Mouse (Mus musculus) thymus, adult 18-20 months (tissue): ENCODE data around the gene Negr1.

Source experiments
- DNase-seq, 2 experiments: peaks; one replicate each; pipeline ENCODE4 v3.0.0; 2022; ENCODE audit warnings: mixed read lengths in 2 of 2

Gene Negr1

GRCm38 (mm10) chr3:156809836-156810235 lies 248.2 kb downstream of the Negr1 start:
- no peak for DNase-seq

- no peak for DNase-seq
Measured at GRCm38 (mm10) chr3:156816938-156817337, 255.3 kb downstream of the Negr1 start.

GRCm38 (mm10) chr3:156817452-156817851 lies 255.9 kb downstream of the Negr1 start:
- DNase-seq = no peak

GRCm38 (mm10) chr3:156823039-156823438 lies 261.4 kb downstream of the Negr1 start:
- no peak for DNase-seq

- no peak for DNase-seq
Measured at GRCm38 (mm10) chr3:156833920-156834319, 272.3 kb downstream of the Negr1 start.

GRCm38 (mm10) chr3:156838550-156838949 lies 277.0 kb downstream of the Negr1 start:
- no peak for DNase-seq

DNA sequence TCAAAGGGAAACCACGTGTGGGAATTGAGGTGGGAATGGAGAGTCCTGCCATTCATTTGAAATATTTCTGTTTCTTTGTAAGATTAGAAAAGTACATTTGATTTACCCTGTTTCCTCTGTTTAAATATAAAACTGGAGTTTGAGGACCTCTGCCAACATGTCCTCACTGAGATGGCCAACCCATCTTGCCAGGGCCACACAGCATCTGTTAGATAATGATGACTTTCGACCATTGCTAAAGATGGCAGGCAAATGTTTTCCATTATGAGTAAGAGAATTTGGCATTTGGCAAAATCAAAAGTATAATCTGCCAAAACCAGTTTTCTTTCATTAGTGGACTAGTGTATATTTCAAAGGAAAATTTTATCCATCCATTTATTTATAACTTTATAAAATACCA lies 286.8 kb downstream of the Negr1 start:
- DNase-seq = no peak

GRCm38 (mm10) chr3:156851921-156852320 lies 290.3 kb downstream of the Negr1 start:
- DNase-seq = no peak

DNA sequence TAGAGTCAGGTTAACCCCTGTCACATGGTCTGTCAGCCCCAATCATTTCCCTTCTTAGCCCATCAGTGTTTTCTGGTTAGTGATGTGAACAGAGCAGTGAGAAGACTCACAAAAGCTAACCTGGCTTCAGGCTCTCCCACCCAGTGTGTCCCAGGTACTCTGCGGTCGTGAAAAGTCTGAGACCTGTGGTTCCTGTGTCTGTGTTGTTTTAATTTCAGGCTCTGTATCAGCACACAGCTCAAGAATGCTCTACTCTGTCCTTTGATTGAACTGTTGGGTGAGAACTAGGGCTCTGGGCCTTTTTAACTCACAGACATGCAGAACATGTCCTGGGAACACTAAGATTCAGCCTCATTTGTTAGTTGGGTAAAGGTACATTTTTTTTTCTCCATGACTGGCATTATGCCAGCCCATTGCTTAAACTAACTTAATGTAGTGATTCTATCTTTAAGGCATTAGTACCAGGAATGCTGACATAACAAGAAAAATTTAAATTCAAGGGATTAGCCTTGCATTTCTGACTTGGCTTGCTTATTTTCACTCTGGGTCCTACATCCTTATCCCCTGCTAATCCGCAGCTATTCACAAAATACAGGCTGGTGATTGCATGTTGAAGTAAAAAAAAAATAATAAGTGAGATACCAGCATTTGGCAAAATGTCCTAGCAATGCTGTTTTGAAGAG lies 308.8 kb downstream of the Negr1 start:
- no peak for DNase-seq

- DNase-seq = no peak
Measured at GRCm38 (mm10) chr3:156870922-156871257, 309.3 kb downstream of the Negr1 start.

GRCm38 (mm10) chr3:156871641-156872196 lies 310.1 kb downstream of the Negr1 start:
- DNase-seq = no peak

GRCm38 (mm10) chr3:156876551-156876950 lies 315.0 kb downstream of the Negr1 start:
- DNase-seq = no peak

DNA sequence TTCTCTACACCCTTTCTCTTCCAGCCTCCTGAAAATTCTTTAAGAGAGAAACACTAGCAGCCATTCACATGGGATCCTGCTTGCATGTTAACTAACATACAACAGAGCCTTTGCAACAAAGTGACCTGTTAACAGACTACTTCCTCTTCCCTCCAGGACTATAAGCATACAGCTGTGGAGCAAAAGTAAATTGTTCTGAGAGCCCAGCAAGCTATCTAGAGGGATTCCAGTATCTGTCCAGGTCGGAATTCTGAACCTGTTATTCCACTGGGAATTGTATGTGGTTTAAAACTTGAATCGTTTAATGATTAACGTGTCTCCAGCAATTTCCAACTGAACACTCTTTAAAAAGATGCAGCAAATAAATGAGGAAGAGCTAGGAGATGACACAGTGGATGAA lies 320.5 kb downstream of the Negr1 start:
- no peak for DNase-seq

- no peak for DNase-seq
Measured at GRCm38 (mm10) chr3:156883873-156884272, 322.3 kb downstream of the Negr1 start.

GRCm38 (mm10) chr3:156885689-156886088 lies 324.1 kb downstream of the Negr1 start:
- DNase-seq = no peak

DNA sequence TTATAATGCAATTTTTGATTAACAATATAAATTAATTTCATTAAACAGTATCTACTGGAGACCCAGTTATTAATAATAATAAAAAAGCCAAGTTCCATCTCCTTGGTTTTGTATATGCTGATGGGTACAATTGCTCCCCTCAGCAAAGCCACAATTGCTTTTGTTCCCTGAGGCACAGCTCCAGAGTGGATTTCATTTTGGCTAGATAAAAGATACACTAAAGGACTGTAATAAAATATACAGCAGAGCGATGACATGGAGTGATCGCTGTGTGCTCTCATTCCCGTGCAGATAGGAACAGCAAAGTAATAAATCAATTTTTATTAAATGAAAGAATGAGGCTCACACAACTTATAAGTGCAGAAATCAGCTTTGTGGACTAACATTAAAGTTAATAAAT lies 325.3 kb downstream of the Negr1 start:
- DNase-seq = no peak

DNA sequence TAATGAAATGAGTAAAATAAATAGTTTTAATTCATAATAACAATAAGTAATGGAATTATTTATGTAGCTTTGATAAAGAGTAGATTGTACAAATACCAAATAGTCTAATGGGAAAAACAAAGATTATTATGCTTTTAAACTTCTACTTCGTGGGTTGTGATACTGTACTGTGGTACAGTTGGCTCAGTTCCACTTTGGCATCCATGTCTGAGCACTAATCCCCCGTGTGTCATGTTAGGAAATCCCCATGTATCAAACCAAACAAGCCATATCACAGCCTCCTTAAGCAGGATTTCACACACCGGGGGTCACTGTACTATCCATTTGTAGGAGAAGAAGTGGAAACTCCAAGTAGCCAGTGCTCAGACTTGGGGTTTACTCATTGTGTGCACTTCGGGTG lies 329.4 kb downstream of the Negr1 start:
- DNase-seq = no peak

DNA sequence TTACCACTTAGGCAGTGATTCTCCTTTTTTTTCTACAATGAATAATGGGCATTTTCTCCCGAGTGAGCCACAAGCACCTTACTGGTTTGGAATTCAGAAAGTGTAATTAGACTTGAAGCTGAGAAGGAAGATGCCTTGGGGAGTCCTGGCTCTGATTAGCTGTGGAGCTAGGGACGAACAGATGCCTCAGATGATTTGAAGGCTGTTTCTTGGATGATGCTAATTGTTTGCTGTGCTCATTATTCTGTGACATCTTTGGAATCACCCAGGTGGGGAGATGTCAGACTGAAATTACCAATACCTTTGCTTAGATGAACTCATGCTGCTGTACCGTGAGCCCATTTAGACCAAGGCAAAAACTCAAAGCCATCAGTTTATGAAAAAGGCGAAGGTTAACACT lies 333.7 kb downstream of the Negr1 start:
- no peak for DNase-seq

GRCm38 (mm10) chr3:156896106-156896505 lies 334.5 kb downstream of the Negr1 start:
- no peak for DNase-seq

DNA sequence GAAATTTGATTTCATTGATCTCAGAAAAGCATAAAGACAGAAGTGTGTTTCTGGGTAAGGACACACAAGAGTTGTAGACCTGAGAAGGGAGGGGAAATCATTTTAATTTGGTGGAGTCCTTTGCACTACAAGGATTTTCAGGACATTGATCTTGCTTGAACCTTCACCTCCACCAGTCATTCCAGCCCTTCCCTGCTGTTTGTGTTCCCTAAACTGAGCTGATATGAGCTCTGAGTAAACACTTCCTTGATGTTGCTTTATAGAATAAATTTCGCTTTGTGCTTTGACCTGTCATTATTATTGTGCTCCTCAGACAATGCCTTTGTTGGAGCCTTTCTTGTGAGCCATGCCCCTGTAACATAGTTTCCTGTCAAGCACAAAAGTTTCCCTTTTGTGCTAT lies 335.0 kb downstream of the Negr1 start:
- no peak for DNase-seq

- DNase-seq = no peak
Measured at GRCm38 (mm10) chr3:156901140-156901539, 339.5 kb downstream of the Negr1 start.

- DNase-seq = no peak
Measured at GRCm38 (mm10) chr3:156903925-156904576, 342.5 kb downstream of the Negr1 start.

- no peak for DNase-seq
Measured at GRCm38 (mm10) chr3:156912816-156913215, 351.2 kb downstream of the Negr1 start.

DNA sequence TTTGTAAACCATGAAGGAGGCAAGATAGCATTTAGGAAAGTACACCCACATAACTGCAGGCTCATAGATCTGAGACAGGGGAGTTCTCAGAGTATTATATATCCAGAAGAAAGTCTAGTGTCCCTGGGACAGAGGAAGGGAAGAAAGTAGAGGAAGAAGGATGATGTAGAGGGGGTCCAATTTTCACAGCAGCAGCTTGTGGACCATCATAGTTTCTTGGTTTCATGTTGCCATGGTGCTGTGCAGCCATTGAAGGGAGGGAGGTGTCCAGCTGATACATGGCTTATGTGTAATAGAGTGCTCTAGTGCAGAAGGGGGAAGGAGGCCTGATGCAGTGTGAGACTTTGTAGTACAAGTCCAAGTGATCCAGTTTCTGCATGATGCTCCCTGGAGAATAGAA lies 359.8 kb downstream of the Negr1 start:
- DNase-seq = no peak

DNA sequence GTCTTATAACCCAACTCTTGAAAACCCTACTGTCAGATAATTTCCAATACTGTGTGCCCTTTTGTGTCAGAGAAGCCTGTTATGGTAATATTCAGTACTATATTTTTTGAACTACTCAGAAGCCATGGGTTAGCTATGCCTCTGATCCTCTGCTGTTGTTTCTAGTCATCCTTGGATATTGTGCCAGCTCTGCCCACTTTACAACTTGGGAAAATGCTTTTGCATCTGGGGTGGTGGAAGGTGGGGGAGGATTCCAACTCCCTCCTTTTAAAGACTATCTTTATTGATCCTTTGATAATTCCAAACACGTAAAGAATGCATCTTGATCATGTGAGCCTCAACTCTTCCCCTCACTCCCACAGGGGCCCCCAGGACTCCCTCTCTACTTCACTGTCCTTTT lies 361.6 kb downstream of the Negr1 start:
- no peak for DNase-seq
